Mouse (Mus musculus): ENCODE measurements at regions not wholly inside any gene's neighbourhood (a gene's known extent, or its start where the extent isn't known, plus 50 kb on each side); places are given as distances from the start of the nearest gene placed in this dataset.

DNA sequence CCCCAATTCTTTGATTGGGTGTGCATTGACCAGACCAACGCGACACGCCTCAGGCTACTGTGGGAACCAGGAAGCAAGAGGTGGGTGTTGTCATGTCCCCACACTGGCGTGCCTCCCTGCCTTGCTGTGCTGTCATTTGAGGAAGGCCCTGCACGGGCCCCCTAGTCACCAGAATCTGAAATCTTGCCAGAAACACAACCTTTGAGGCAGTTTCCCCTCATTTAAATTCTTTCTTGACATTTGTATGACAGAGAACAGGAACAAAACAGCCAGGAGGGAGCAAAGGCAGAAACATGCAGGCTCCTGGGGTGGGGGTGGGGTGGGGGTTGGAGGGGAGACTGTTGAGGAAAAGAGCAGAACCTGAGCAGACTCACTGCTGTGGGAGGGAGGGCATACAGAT lies 309.5 kb downstream of the Mroh4 start:
- Histone ChIP-seq H3K9me3 (ENCODE audit: control insufficient read depth, low read length) (no peaks in the 10 kb centered on the region), H3K4me3 (replicated peaks; ENCODE audit: low read length) (no peak overlapping the region), H3K27me3 (ENCODE audit: control insufficient read depth, insufficient read depth, low read length) (no peaks in the 10 kb centered on the region), H3K4me1 (replicated peaks; ENCODE audit: control insufficient read depth, insufficient read depth, low read length) (peaks cover 11% of the 10 kb centered on the region; the same call in 1 of the 2 replicates), H3K27ac (no peak overlapping the region), H3K4me2 (replicated peaks) (no peak overlapping the region), H3K36me3 (replicated peaks; ENCODE audit: control insufficient read depth, insufficient read depth) (no peaks in the 10 kb centered on the region), H3K9ac (no peak overlapping the region)
- WGBS: 67% methylated on average over 5 of the region's 5 CpGs
- DNase-seq (ENCODE audit: low spot score): no peak
- ATAC-seq (ENCODE audit: low FRiP score): no peak

DNA sequence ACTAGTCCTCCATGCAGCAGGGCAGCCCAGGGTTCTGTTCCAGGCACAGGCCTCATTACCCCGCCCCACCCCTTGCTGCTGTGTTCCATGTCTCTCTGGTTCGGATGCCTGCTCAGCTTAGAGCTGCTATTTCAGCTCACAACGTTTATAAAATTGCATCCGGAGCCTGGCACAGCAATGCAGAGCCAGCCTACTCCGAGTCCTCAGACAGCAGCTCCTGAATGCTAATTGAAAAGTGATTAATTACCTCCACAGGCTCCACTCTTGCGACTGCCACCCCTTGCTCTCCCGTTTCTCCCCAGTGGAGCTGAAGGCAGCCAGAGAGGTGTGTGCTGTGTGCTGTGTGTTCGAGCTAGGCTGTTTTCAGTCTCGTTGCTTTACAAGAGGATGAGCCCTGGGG lies 310.6 kb downstream of the Mroh4 start:
- Histone ChIP-seq H3K9me3 (ENCODE audit: control insufficient read depth, low read length) (no peaks in the 10 kb centered on the region), H3K4me3 (replicated peaks; ENCODE audit: low read length) (no peak overlapping the region), H3K9ac (no peak overlapping the region), H3K4me1 (replicated peaks; ENCODE audit: control insufficient read depth, insufficient read depth, low read length) (peaks cover 11% of the 10 kb centered on the region; the same call in 1 of the 2 replicates), H3K27me3 (ENCODE audit: control insufficient read depth, insufficient read depth, low read length) (no peaks in the 10 kb centered on the region), H3K36me3 (replicated peaks; ENCODE audit: control insufficient read depth, insufficient read depth) (no peaks in the 10 kb centered on the region), H3K4me2 (replicated peaks) (no peak overlapping the region), H3K27ac (no peak overlapping the region)
- ATAC-seq (ENCODE audit: low FRiP score) (peak; percentile 32; the same call in 1 of the 2 replicates), DNase-seq (ENCODE audit: low spot score) (peak; percentile 52)
- WGBS: 30% methylated on average over 9 of the region's 9 CpGs

DNA sequence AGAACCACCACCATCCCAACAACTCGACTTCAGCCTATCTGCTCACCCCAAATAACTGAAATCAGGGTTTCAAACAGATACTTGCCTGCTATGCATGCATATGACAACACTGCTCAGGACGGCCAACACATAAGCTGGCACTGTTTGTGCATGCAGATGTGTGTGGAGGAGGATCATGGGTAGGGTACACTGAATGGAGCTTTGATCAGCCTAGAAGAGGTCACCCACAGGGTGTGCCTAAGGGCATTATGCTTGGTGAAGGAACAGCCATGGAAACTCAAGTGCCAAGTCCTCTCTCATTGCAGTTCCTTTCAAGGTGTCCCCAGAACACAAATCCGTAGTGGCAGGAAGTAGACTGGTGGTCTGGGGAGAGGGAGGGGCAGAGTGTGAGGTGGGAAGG lies 316.7 kb downstream of the Mroh4 start:
- no peak for ATAC-seq (ENCODE audit: low FRiP score)
- Histone ChIP-seq H3K9me3 (ENCODE audit: control insufficient read depth, low read length) (no peaks in the 10 kb centered on the region), H3K4me1 (replicated peaks; ENCODE audit: control insufficient read depth, insufficient read depth, low read length) (peaks cover 20% of the 10 kb centered on the region), H3K4me2 (replicated peaks) (no peak overlapping the region), H3K36me3 (replicated peaks; ENCODE audit: control insufficient read depth, insufficient read depth) (no peaks in the 10 kb centered on the region), H3K9ac (no peak overlapping the region), H3K27ac (no peak overlapping the region), H3K27me3 (ENCODE audit: control insufficient read depth, insufficient read depth, low read length) (no peaks in the 10 kb centered on the region), H3K4me3 (replicated peaks; ENCODE audit: low read length) (no peak overlapping the region)
- 77% methylated on average over 3 of the region's 3 CpGs for WGBS
- DNase-seq (ENCODE audit: low spot score): no peak

DNA sequence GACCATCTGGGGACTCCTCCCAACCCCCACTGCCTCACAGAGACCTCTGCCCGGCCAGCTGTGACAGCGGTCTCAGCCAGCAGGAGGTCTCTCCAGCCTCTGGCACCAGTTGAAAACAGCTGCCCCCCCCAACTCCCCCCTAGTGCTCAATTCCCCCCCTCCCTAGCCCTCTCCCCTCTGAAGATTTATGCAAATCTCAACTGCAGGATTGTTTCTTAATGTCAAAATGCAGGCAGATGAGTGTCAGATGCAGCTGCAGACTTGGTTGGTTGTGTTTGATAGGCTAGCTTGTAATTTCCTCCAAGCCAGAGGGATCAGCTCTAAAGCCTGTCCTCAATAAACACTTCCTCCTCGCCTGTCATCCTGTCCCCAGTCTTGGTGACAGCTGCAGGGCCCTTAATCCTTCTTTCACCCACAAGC lies 317.7 kb downstream of the Mroh4 start:
- ATAC-seq (ENCODE audit: low FRiP score) (no peak), DNase-seq (ENCODE audit: low spot score) (no peak)
- no peak overlapping the region for H3K27ac ChIP-seq
- WGBS: 10% methylated on average over 3 of the region's 3 CpGs
- no peak overlapping the region for H3K4me3 ChIP-seq (replicated peaks; ENCODE audit: low read length)
- peaks cover 20% of the 10 kb centered on the region for H3K4me1 ChIP-seq (replicated peaks; ENCODE audit: control insufficient read depth, insufficient read depth, low read length)
- H3K4me2 ChIP-seq (replicated peaks): no peak overlapping the region
- H3K9ac ChIP-seq: no peak overlapping the region
- no peaks in the 10 kb centered on the region for H3K36me3 ChIP-seq (replicated peaks; ENCODE audit: control insufficient read depth, insufficient read depth)
- no peaks in the 10 kb centered on the region for H3K27me3 ChIP-seq (ENCODE audit: control insufficient read depth, insufficient read depth, low read length)
- no peaks in the 10 kb centered on the region for H3K9me3 ChIP-seq (ENCODE audit: control insufficient read depth, low read length)

DNA sequence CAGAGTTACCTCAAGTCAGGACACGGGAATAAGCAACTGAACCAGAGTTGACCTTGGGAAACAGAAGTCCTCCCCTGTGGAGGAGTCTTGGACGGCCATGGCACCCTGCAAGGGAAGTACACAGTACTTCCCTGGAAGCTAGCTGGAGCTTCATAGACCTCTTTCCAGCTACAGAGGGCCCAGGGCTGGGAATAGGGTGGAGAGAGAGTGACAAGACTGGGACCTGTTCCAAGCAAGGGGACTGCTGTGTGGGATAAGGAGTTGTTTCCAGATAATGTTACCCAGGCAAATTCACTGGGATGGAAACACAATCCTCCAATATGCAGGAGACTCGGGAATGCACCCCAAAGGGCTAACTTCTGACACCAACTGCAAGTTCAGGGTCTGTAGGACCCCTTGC lies 325.1 kb downstream of the Mroh4 start:
- no peaks in the 10 kb centered on the region for H3K9me3 ChIP-seq (ENCODE audit: control insufficient read depth, low read length)
- no peak overlapping the region for H3K4me3 ChIP-seq (replicated peaks; ENCODE audit: low read length)
- H3K27me3 ChIP-seq (ENCODE audit: control insufficient read depth, insufficient read depth, low read length): no peaks in the 10 kb centered on the region
- no peak overlapping the region for H3K4me2 ChIP-seq (replicated peaks)
- no peak overlapping the region for H3K9ac ChIP-seq
- DNase-seq (ENCODE audit: low spot score): no peak
- H3K27ac ChIP-seq: no peak overlapping the region
- H3K4me1 ChIP-seq (replicated peaks; ENCODE audit: control insufficient read depth, insufficient read depth, low read length): no peaks in the 10 kb centered on the region
- H3K36me3 ChIP-seq (replicated peaks; ENCODE audit: control insufficient read depth, insufficient read depth): no peaks in the 10 kb centered on the region
- WGBS: 48% methylated on average over 3 of the region's 3 CpGs
- ATAC-seq (ENCODE audit: low FRiP score): no peak

DNA sequence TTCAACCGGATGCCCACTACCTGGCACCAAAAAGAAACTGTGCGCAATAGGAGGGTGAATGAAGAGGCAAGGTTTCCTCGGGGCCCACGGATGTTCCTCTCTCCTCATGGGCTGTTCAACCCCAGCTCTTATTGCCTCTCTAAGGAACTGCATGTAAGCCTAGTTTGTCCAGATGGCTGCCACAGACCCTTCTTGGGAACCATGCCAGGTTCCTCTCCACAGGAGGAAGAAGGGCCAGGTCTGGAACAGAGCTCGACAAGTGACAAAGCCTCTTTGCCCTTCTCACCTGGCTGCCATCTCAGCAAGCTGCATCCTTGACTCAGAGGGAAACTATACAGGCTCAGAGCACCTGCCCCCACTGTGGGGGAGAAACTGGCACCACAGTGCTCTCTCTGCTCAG lies 329.6 kb downstream of the Mroh4 start:
- H3K36me3 ChIP-seq (replicated peaks; ENCODE audit: control insufficient read depth, insufficient read depth): no peaks in the 10 kb centered on the region
- ATAC-seq (ENCODE audit: low FRiP score): no peak; the same call in 1 of the 2 replicates
- no peaks in the 10 kb centered on the region for H3K27me3 ChIP-seq (ENCODE audit: control insufficient read depth, insufficient read depth, low read length)
- no peak overlapping the region for H3K4me2 ChIP-seq (replicated peaks)
- H3K4me1 ChIP-seq (replicated peaks; ENCODE audit: control insufficient read depth, insufficient read depth, low read length): no peaks in the 10 kb centered on the region
- DNase-seq (ENCODE audit: low spot score): no peak
- 92% methylated on average over 5 of the region's 5 CpGs for WGBS
- no peaks in the 10 kb centered on the region for H3K9me3 ChIP-seq (ENCODE audit: control insufficient read depth, low read length)
- H3K9ac ChIP-seq: no peak overlapping the region
- H3K4me3 ChIP-seq (replicated peaks; ENCODE audit: low read length): no peak overlapping the region
- no peak overlapping the region for H3K27ac ChIP-seq

DNA sequence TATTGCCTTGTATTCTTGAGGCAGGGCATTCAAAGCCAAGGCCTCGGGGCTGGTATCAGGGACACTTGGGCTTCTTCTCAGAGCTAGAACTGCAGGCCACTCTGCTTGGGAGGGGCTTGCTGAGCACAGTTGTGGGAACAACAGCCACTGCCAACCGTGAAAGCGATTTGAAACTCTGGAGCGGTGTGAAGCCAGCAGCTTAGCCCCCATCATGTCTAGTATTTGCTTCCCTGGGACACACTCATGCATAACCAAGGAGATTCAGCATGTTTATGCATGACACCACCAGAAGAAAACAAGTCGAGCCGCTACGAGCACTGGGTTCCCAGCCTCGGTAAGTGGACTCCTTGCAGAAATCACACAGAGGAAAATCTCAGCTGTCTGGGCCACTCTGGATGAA lies 339.9 kb downstream of the Mroh4 start:
- ATAC-seq (ENCODE audit: low FRiP score) (peak; percentile 47; the same call in 1 of the 2 replicates), DNase-seq (ENCODE audit: low spot score) (no peak)
- H3K4me2 ChIP-seq (replicated peaks): no peak overlapping the region
- no peak overlapping the region for H3K9ac ChIP-seq
- H3K4me1 ChIP-seq (replicated peaks; ENCODE audit: control insufficient read depth, insufficient read depth, low read length): peaks cover 9% of the 10 kb centered on the region; the same call in 1 of the 2 replicates
- no peaks in the 10 kb centered on the region for H3K36me3 ChIP-seq (replicated peaks; ENCODE audit: control insufficient read depth, insufficient read depth)
- H3K27me3 ChIP-seq (ENCODE audit: control insufficient read depth, insufficient read depth, low read length): no peaks in the 10 kb centered on the region
- WGBS: 29% methylated on average over 8 of the region's 8 CpGs
- no peak overlapping the region for H3K27ac ChIP-seq
- H3K4me3 ChIP-seq (replicated peaks; ENCODE audit: low read length): no peak overlapping the region
- H3K9me3 ChIP-seq (ENCODE audit: control insufficient read depth, low read length): no peaks in the 10 kb centered on the region

DNA sequence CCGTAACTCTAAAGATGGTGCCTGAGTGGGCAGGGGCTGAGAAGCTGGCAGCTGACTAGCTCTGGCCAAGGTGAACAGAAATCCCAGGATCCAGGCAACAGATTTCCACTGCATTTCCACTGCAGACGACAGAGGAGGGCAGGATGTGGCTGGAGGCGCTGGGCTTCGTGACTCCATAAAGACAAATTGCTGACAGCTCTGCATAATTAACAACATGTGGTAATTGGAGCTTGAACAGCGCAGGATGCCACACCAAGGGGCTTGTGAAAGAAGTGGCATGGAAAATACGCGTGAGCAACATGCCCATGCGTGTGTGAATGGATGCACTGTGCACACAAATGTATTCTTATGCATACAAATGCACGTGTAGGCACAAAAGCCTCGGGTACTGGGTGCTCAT lies 341.5 kb downstream of the Mroh4 start:
- Histone ChIP-seq H3K36me3 (replicated peaks; ENCODE audit: control insufficient read depth, insufficient read depth) (no peaks in the 10 kb centered on the region), H3K9me3 (ENCODE audit: control insufficient read depth, low read length) (no peaks in the 10 kb centered on the region), H3K4me2 (replicated peaks) (no peak overlapping the region), H3K9ac (no peak overlapping the region), H3K4me3 (replicated peaks; ENCODE audit: low read length) (no peak overlapping the region), H3K27ac (no peak overlapping the region), H3K27me3 (ENCODE audit: control insufficient read depth, insufficient read depth, low read length) (no peaks in the 10 kb centered on the region), H3K4me1 (replicated peaks; ENCODE audit: control insufficient read depth, insufficient read depth, low read length) (peaks cover 9% of the 10 kb centered on the region; the same call in 1 of the 2 replicates)
- ATAC-seq (ENCODE audit: low FRiP score) (no peak), DNase-seq (ENCODE audit: low spot score) (no peak)
- 45% methylated on average over 10 of the region's 10 CpGs for WGBS

DNA sequence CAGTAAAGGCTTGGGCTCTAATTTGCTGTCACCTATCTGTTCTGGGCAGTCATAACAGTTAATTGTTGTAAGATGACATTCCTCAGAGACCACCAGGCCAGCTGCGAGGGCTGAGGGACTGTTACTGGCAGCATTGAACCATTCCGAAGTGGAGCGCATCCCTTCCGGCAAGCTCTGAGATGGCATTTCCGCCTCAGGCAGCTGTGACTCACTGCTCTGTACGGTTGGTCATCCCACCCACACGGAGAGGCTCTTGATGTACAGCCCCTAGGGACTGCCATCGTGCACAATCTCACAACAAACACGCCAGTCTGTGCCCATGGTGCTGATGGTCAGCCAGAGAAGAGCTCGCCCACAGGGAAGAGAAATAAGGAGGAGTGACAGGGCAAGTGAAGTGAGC lies 342.0 kb downstream of the Mroh4 start:
- Histone ChIP-seq H3K36me3 (replicated peaks; ENCODE audit: control insufficient read depth, insufficient read depth) (no peaks in the 10 kb centered on the region), H3K27ac (no peak overlapping the region), H3K9ac (no peak overlapping the region), H3K4me1 (replicated peaks; ENCODE audit: control insufficient read depth, insufficient read depth, low read length) (peaks cover 9% of the 10 kb centered on the region; the same call in 1 of the 2 replicates), H3K4me3 (replicated peaks; ENCODE audit: low read length) (no peak overlapping the region), H3K27me3 (ENCODE audit: control insufficient read depth, insufficient read depth, low read length) (no peaks in the 10 kb centered on the region), H3K9me3 (ENCODE audit: control insufficient read depth, low read length) (no peaks in the 10 kb centered on the region), H3K4me2 (replicated peaks) (no peak overlapping the region)
- no peak for ATAC-seq (ENCODE audit: low FRiP score)
- WGBS: 60% methylated on average over 10 of the region's 10 CpGs
- no peak for DNase-seq (ENCODE audit: low spot score)

DNA sequence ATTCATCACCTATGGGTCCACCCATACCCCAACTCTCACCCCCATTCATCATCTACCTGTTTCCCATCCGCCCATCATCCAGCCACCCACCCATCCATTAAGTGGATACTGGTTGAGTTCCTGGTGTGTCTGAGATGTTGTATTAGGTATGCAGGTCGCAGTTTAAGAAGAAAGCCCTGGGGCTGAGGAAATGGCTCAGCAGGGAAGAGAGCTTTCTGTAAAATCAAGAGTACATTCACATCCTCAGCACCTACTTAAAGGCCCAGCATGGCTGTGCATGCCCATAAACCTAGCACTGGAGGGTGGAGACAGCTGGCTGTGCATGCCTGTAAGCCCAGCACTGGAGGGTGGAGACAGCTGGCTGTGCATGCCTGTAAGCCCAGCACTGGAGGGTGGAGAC lies 348.7 kb downstream of the Mroh4 start:
- WGBS: 78% methylated on average over 2 of the region's 2 CpGs
- no peak for ATAC-seq (ENCODE audit: low FRiP score)

More for the DNA sequence above, 348.7 kb downstream of the Mroh4 start:
- no peak overlapping the region for H3K9ac ChIP-seq
- H3K36me3 ChIP-seq (replicated peaks; ENCODE audit: control insufficient read depth, insufficient read depth): no peaks in the 10 kb centered on the region
- no peak overlapping the region for H3K4me2 ChIP-seq (replicated peaks)
- peaks cover 14% of the 10 kb centered on the region for H3K4me1 ChIP-seq (replicated peaks; ENCODE audit: control insufficient read depth, insufficient read depth, low read length)
- no peak overlapping the region for H3K27ac ChIP-seq
- no peak for DNase-seq (ENCODE audit: low spot score)
- H3K9me3 ChIP-seq (ENCODE audit: control insufficient read depth, low read length): no peaks in the 10 kb centered on the region
- no peaks in the 10 kb centered on the region for H3K27me3 ChIP-seq (ENCODE audit: control insufficient read depth, insufficient read depth, low read length)
- H3K4me3 ChIP-seq (replicated peaks; ENCODE audit: low read length): no peak overlapping the region

Measured in hindbrain, embryonic 14.5 days (tissue).